Mouse (Mus musculus): ENCODE results near the gene Hdac9.

The Hdac9 gene

GRCm38 (mm10) chr12:34231621-34232150 is 685.2 kb downstream of the Hdac9 start:
- no peak for DNase-seq (ENCODE audit: low spot score in 2 of 2)

GRCm38 (mm10) chr12:34224505-34224904 is 692.4 kb downstream of the Hdac9 start:
- no peak for DNase-seq (ENCODE audit: low spot score in 2 of 2)

- no peak for DNase-seq (ENCODE audit: low spot score in 2 of 2)
Measured at GRCm38 (mm10) chr12:34221014-34221413, 695.9 kb downstream of the Hdac9 start.

DNA sequence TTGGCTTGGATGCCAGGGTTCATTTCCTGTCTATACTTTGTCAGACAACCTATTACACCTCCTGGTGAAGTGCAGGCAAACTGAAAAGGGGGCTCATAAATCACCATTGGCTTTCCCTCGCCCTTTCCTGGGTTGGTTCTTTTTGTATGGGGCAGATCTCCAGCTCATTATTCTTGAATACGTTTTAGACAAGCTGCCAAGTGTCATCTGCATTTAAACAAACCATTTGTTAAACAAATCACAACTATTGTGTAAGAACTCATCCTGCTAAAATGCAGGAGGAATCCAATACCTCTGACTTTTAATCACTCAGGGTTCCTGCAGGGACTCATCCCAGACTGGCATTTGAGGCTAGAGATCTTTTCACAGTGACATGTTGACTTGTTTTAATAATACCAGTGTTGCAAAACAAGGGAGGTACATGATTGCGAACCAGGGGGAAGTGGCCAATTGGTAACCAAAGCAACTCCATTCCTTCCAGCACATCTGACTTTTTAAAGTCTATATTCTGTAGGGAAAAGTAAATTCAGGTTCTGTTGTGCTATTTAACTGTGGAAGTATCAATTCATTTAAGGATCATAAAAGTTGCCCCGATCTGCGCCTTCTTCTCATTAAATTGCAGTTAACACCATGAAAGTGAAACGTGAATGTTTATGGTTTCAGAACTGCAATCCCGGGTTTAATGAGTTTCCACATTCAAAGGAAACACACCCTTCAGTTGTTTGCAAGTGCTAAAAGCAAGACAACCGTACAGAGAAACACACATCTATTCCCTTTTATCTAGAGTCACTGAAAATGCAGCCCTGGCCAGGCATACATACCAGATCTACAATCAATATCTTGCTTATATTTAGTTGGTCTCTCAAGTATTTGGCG is 696.6 kb downstream of the Hdac9 start:
- no peak for DNase-seq (ENCODE audit: low spot score in 2 of 2)

GRCm38 (mm10) chr12:34218561-34218960 is 698.3 kb downstream of the Hdac9 start:
- no peak for DNase-seq (ENCODE audit: low spot score in 2 of 2)

- DNase-seq (ENCODE audit: low spot score in 2 of 2) = no peak
Measured at GRCm38 (mm10) chr12:34215023-34216020, 701.6 kb downstream of the Hdac9 start.

- DNase-seq (ENCODE audit: low spot score in 2 of 2) = no peak
Measured at GRCm38 (mm10) chr12:34212162-34212561, 704.7 kb downstream of the Hdac9 start.

GRCm38 (mm10) chr12:34201471-34201870 is 715.4 kb downstream of the Hdac9 start:
- DNase-seq (ENCODE audit: low spot score in 2 of 2) = no peak

- DNase-seq (ENCODE audit: low spot score in 2 of 2) = no peak
Measured at GRCm38 (mm10) chr12:34200030-34200446, 716.9 kb downstream of the Hdac9 start.

- DNase-seq (ENCODE audit: low spot score in 2 of 2) = no peak
Measured at GRCm38 (mm10) chr12:34195155-34195828, 721.6 kb downstream of the Hdac9 start.

DNA sequence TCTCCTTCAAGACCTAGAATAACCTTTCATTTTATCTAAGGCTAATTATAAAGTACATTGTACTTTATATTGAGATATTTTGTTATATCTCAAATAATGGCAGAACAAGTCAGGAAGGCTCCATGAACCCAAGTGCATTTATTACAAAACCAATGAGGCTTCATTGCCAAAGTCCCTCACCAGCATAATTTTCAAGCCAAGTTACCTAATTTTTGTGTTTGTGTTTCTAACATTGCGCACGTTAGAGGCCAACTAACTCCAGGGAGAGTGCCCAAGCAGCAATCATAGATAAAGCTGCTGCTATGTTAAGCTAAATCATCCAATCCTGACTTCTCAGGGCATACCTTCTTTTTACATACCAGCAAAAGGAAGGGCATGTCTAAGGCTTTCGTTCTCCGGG is 722.8 kb downstream of the Hdac9 start:
- no peak for DNase-seq (ENCODE audit: low spot score in 2 of 2)

GRCm38 (mm10) chr12:34191246-34191645 is 725.6 kb downstream of the Hdac9 start:
- DNase-seq (ENCODE audit: low spot score in 2 of 2) = no peak

DNA sequence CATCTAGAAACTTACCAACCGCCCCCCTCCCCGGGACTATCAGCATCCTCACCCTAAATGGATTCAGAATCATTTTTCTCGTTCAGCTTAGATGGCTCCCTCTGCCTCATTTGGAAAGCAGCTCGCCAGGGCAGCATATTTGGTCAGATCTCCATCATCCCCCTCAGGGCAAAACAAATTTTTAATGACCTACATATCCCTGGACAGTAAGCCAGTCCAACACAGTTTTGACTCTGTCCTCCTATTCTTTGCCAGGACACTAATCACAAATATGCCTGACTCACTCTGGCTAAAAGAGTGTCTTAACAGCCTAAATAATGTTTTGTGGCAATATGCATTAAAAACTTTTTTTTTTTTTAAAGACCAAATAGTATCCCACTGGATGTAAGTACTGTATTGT is 738.0 kb downstream of the Hdac9 start:
- no peak for DNase-seq (ENCODE audit: low spot score in 2 of 2)

DNA sequence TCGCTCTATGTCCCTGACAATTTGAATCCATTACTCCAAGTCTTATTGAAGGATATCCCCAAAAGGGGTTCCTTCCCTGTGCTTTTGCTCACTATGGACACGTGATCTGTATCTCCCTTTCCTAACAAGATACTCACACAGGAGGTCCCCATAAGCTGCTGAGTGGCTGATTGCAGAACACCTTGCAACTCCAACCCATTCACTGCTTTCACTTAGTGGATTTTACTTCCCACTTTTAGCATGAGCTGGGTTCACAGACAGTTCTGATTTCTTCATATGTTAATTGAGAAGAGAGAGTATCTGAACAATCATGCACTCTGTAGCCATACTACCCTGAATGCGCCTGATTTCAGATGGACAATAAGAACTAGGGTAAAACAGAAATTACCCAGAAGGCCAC is 740.1 kb downstream of the Hdac9 start:
- DNase-seq (ENCODE audit: low spot score in 2 of 2) = no peak

DNA sequence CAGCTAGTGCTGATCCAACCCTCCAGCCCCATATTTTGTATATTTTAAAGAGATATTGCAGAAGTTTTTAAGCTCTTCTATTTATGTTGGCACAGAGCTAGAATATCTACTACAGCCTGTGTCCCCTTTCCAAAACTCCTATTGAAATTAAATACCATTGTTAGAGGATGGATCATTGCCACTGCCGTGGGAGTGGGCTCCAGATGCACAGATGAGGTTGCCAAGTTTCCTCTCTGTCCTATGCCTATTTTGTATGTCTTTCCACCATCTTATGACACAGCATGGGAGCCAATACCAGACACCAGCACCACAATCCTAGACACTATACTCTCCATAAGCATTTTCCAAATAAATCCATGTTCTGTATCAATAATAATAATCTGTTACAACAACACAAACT is 743.9 kb downstream of the Hdac9 start:
- no peak for DNase-seq (ENCODE audit: low spot score in 2 of 2)

GRCm38 (mm10) chr12:34170601-34171000 is 746.3 kb downstream of the Hdac9 start:
- DNase-seq (ENCODE audit: low spot score in 2 of 2) = no peak

GRCm38 (mm10) chr12:34165674-34166073 is 751.2 kb downstream of the Hdac9 start:
- no peak for DNase-seq (ENCODE audit: low spot score in 2 of 2)

GRCm38 (mm10) chr12:34156301-34156700 is 760.6 kb downstream of the Hdac9 start:
- DNase-seq (ENCODE audit: low spot score in 2 of 2) = no peak

DNA sequence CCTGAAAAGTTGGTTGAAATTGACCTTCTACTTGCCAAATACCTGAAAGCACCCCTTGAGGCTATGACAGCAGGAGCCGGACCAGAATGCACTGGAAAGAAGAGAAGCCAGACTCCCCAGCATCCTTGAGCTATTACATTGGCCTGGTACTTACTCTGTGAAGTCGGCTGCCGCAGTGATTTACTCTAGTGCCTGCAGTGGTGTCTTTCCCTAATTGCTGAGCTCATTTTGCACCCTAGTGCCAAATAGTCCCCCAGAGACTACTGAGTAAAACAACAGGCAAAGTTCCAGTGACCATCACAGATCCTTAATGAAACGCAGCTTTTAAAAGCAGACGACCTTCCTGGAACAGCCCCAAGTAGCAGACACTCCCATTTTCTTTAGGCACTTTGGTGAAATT is 761.2 kb downstream of the Hdac9 start:
- DNase-seq (ENCODE audit: low spot score in 2 of 2) = no peak

DNA sequence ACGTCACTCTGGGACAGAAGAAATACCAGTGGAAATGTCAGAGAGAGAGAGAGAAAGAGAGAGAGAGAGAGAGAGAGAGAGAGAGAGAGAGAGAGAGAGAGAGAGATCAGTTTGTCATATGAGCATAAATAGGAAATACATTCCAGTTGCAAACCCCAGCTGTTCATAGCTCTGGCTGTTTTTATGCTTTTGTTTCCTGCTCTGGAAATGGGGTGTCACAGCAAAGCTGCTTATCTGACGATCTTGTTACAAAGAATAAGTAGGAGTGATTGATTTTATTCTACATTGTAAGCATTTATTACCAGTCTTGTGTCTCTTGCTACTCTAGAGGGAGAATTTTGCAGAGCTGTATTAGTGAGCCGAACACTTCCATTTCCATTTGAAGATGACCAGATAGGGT is 762.1 kb downstream of the Hdac9 start:
- DNase-seq (ENCODE audit: low spot score in 2 of 2) = no peak

DNA sequence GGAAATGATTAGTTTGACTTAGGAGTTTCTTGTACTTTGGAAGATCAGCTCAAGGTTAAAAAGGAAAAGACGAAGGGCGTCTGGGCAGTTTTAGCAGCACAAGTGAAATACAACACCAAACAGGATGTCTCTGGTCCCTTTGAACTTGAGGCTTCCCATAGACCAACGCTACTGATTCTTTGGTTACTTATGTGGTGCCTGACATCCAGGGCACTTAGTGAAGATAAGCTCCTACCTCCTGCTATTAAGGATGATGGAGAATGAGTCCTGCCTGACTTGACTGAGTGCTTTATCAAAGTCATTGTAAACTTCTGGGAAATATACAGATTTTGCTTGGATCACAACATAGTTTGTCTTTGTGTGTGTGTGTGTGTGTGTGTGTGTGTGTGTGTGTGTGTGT is 765.6 kb downstream of the Hdac9 start:
- DNase-seq (ENCODE audit: low spot score in 2 of 2) = no peak

DNA sequence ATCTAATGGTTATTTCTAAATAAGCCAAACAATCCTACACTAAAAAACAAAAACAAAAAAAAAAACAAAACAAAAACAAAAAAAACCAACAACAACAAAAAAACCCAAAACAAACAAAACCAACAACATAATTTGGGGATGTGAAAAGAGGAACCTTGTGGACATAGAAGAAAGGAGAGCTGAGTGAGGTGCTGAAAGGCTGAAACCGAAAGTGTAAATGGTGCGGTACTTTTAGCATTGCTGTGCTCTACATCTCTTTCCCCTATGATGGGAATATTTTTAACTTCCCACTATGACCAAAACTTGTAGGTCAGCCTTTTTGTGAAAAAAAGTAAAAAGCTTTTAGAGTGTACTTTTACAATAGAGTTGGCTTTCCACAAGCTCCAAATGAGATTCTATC is 774.2 kb downstream of the Hdac9 start:
- DNase-seq (ENCODE audit: low spot score in 2 of 2) = peak; percentile 13 to 34

Measured in spleen, postnatal 36 days (tissue).